Mouse (Mus musculus): ENCODE measurements around the gene Tle3.

- TF ChIP-seq EP300 (IDR thresholded peaks at IDR 0.05; ENCODE audit: low read depth) (no peak), CTCF (IDR thresholded peaks at IDR 0.05; ENCODE audit: low read depth) (no peak)
These were observed 8.3 kb downstream of the Tle3 start for GRCm38 (mm10) chr9:61380258-61381062.

All from liver, postnatal 0 days (tissue).